Mouse (Mus musculus) c-Kit-negative CD71-positive TER-119-positive erythroid progenitor cells, embryonic 14.5 days (primary cell): ENCODE results near the gene Pla2g15.

Experiments used
- DNase-seq: peaks from one replicate; pipeline ENCODE4 v3.0.0-alpha.2; 2013; ENCODE audit warnings: low read depth, low spot score

The Pla2g15 gene

GRCm38 (mm10) chr8:106149801-106150652, at the start of gene Pla2g15:
Pla2g15 (plus strand) TSS chr8:106150399.
- DNase-seq: peak; percentile 77

- DNase-seq: no peak
Observed at GRCm38 (mm10) chr8:106102321-106102720, 47.9 kb upstream of the Pla2g15 start.

GRCm38 (mm10) chr8:106103888-106104287, 46.3 kb upstream of the Pla2g15 start:
- no peak for DNase-seq

GRCm38 (mm10) chr8:106106193-106106592, 44.0 kb upstream of the Pla2g15 start:
- no peak for DNase-seq

- no peak for DNase-seq
Observed at GRCm38 (mm10) chr8:106108080-106108479, 42.1 kb upstream of the Pla2g15 start.

GRCm38 (mm10) chr8:106108729-106109128, 41.5 kb upstream of the Pla2g15 start:
- DNase-seq: no peak

GRCm38 (mm10) chr8:106112041-106112440, 38.2 kb upstream of the Pla2g15 start:
- no peak for DNase-seq

GRCm38 (mm10) chr8:106112514-106112913, 37.7 kb upstream of the Pla2g15 start:
- no peak for DNase-seq

- DNase-seq: peak; percentile 49
Observed at GRCm38 (mm10) chr8:106115897-106116296, 34.3 kb upstream of the Pla2g15 start.

GRCm38 (mm10) chr8:106123443-106123842, 26.8 kb upstream of the Pla2g15 start:
- no peak for DNase-seq

GRCm38 (mm10) chr8:106126055-106126454, 24.1 kb upstream of the Pla2g15 start:
- no peak for DNase-seq

- DNase-seq: no peak
Observed at GRCm38 (mm10) chr8:106127054-106127453, 23.1 kb upstream of the Pla2g15 start.

- no peak for DNase-seq
Observed at GRCm38 (mm10) chr8:106127882-106128410, 22.3 kb upstream of the Pla2g15 start.

- DNase-seq: no peak
Observed at GRCm38 (mm10) chr8:106129232-106129930, 20.8 kb upstream of the Pla2g15 start.

GRCm38 (mm10) chr8:106129997-106130396, 20.2 kb upstream of the Pla2g15 start:
- no peak for DNase-seq

- DNase-seq: no peak
Observed at GRCm38 (mm10) chr8:106130505-106130904, 19.7 kb upstream of the Pla2g15 start.

- DNase-seq: no peak
Observed at GRCm38 (mm10) chr8:106131021-106131420, 19.2 kb upstream of the Pla2g15 start.

- no peak for DNase-seq
Observed at GRCm38 (mm10) chr8:106131488-106132222, 18.5 kb upstream of the Pla2g15 start.

- no peak for DNase-seq
Observed at GRCm38 (mm10) chr8:106132356-106132755, 17.8 kb upstream of the Pla2g15 start.

GRCm38 (mm10) chr8:106133526-106133925, 16.7 kb upstream of the Pla2g15 start:
- DNase-seq: no peak

- no peak for DNase-seq
Observed at GRCm38 (mm10) chr8:106133946-106134345, 16.3 kb upstream of the Pla2g15 start.
